Mouse (Mus musculus) C2C12 (cell line): ENCODE data around the gene Zmym1.

Source experiments
- CEBPB ChIP-seq: IDR thresholded peaks from one replicate; pipeline ENCODE4 v1.6.1; 2011; ENCODE audit warnings: low read depth, mild to moderate bottlenecking, control low read depth, moderate library complexity
- CTCF ChIP-seq: IDR thresholded peaks from one replicate; pipeline ENCODE4 v1.5.1; 2011; ENCODE audit not compliant: control insufficient read depth, insufficient read depth, insufficient read length
- FOSL1 ChIP-seq: IDR thresholded peaks from one replicate; pipeline ENCODE4 v1.8.0; 2011; ENCODE audit warnings: mild to moderate bottlenecking, low read length; ENCODE audit not compliant: poor library complexity, insufficient read depth, severe bottlenecking
- MAX ChIP-seq: IDR thresholded peaks from one replicate; pipeline ENCODE4 v1.6.1; 2011; ENCODE audit warnings: mild to moderate bottlenecking, control low read depth
- USF1 ChIP-seq: IDR thresholded peaks from one replicate; pipeline ENCODE4 v1.6.1; 2011; ENCODE audit warnings: low read depth, mild to moderate bottlenecking, control low read depth, moderate library complexity

GRCm38 (mm10) chr4:127091188-127091587 lies 30.2 kb upstream of the Zmym1 start:
- TF ChIP-seq CEBPB, result no peak
- no peak for TF ChIP-seq CTCF
- TF ChIP-seq FOSL1, result no peak
- TF ChIP-seq USF1, result no peak
- TF ChIP-seq MAX, result no peak
